Mouse (Mus musculus) embryonic facial prominence, embryonic 13.5 days (tissue): Measurements from ENCODE around the gene Smyd3. TPM values are rescaled to one million over a fixed set of nuclear protein-coding genes. Genes with fewer than 3 reads are reported as not detected.

Experiments
- ATAC-seq: fragments of 200-750 bp; cut with Nextera tagmentation; 2 replicates; pipeline ENCODE4 v1.8.0; 2017; ENCODE audit warnings: low read depth; ENCODE audit not compliant: insufficient number of reproducible peaks, insufficient read depth, low FRiP score, low TSS enrichment
- H3K27ac ChIP-seq: fragments of 300-500 bp; sonication (generic); 2 replicates; pipeline ENCODE4 v1.5.1; 2015; ENCODE audit warnings: moderate library complexity, mild to moderate bottlenecking, inconsistent platforms
- H3K27me3 ChIP-seq: fragments of 300-500 bp; sonication (generic); 2 replicates; pipeline ENCODE4 v1.6.1; 2015; ENCODE audit warnings: mild to moderate bottlenecking, inconsistent platforms
- H3K36me3 ChIP-seq: fragments of 300-500 bp; sonication (generic); 2 replicates; pipeline ENCODE4 v1.6.1; 2015; ENCODE audit warnings: mild to moderate bottlenecking, inconsistent platforms
- H3K4me1 ChIP-seq: fragments of 300-500 bp; sonication (generic); 2 replicates; pipeline ENCODE4 v1.6.1; 2015; ENCODE audit warnings: inconsistent platforms
- H3K4me2 ChIP-seq: fragments of 300-500 bp; sonication (generic); 2 replicates; pipeline ENCODE4 v1.6.1; 2015; ENCODE audit warnings: moderate library complexity, mild to moderate bottlenecking, inconsistent platforms
- H3K4me3 ChIP-seq: fragments of 300-500 bp; sonication (generic); 2 replicates; pipeline ENCODE4 v1.5.1; 2015; ENCODE audit warnings: mild to moderate bottlenecking, inconsistent platforms
- H3K9ac ChIP-seq: fragments of 300-500 bp; sonication (generic); 2 replicates; pipeline ENCODE4 v1.6.1; 2015; ENCODE audit warnings: mild to moderate bottlenecking, inconsistent platforms
- H3K9me3 ChIP-seq: fragments of 300-500 bp; sonication (generic); 2 replicates; pipeline ENCODE4 v1.6.1; 2016; ENCODE audit warnings: inconsistent platforms
- WGBS: fragments of 180-500 bp; shearing (Covaris S2); methylation state at CpG from one replicate; pipeline ENCODE4 v1.1.7; 2015; ENCODE audit warnings: mixed read lengths; 5-methylcytosine and 5-hydroxymethylcytosine counted together
- polyA plus RNA-seq: library from polyadenylated mRNA; unstranded; fragments of >200 nt; fragmentation: Nextera tagmentation; extraction: Ambion mirVana; gene quantifications from 2 replicates; pipeline ENCODE4 v1.2.1, GENCODE M21; 2015

Smyd3 gene
- polyA plus RNA-seq, 1 experiment from 2014 or later = 30.1 TPM

GRCm38 (mm10) chr1:179116729-179117663 is 400.8 kb downstream of the Smyd3 start:
- H3K4me1 ChIP-seq = peaks cover 14% of the 10 kb centered on the region
- H3K9me3 ChIP-seq = 0 out of 2 replicates have a peak, but pooled peaks cover 2% of the 10 kb centered on the region
- WGBS = 78% methylated on average over 10 of the region's 10 CpGs
- no peak overlapping the region for H3K4me2 ChIP-seq
- H3K9ac ChIP-seq = no peak overlapping the region
- H3K4me3 ChIP-seq = no peak overlapping the region
- H3K27ac ChIP-seq = peak overlapping the region; percentile 7; the same call in 1 of the 2 replicates
- ATAC-seq = no peak
- H3K36me3 ChIP-seq = 0 out of 2 replicates have a peak, but pooled peaks cover 7% of the 10 kb centered on the region
- H3K27me3 ChIP-seq = no peaks in the 10 kb centered on the region

GRCm38 (mm10) chr1:179114833-179115495 is 402.9 kb downstream of the Smyd3 start:
- Histone ChIP-seq H3K9ac (no peak overlapping the region), H3K36me3 (0 out of 2 replicates have a peak, but pooled peaks cover 7% of the 10 kb centered on the region), H3K9me3 (0 out of 2 replicates have a peak, but pooled peaks cover 2% of the 10 kb centered on the region), H3K27me3 (no peaks in the 10 kb centered on the region), H3K4me2 (no peak overlapping the region), H3K4me1 (peaks cover 5% of the 10 kb centered on the region; the same call in 1 of the 2 replicates), H3K27ac (no peak overlapping the region), H3K4me3 (no peak overlapping the region)
- no peak for ATAC-seq
- WGBS = 78% methylated on average over 7 of the region's 7 CpGs

- H3K9ac ChIP-seq = no peak overlapping the region
- no peaks in the 10 kb centered on the region for H3K27me3 ChIP-seq
- 0 out of 2 replicates have a peak, but pooled peaks cover 2% of the 10 kb centered on the region for H3K9me3 ChIP-seq
- no peak overlapping the region for H3K4me3 ChIP-seq
- 0 out of 2 replicates have a peak, but pooled peaks cover 7% of the 10 kb centered on the region for H3K36me3 ChIP-seq
- no peak overlapping the region for H3K27ac ChIP-seq
- ATAC-seq = no peak
- WGBS = 96% methylated on average over 3 of the region's 3 CpGs
- H3K4me2 ChIP-seq = no peak overlapping the region
- peaks cover 7% of the 10 kb centered on the region; the same call in 1 of the 2 replicates for H3K4me1 ChIP-seq
Measured at GRCm38 (mm10) chr1:179114385-179114784, 403.5 kb downstream of the Smyd3 start.

GRCm38 (mm10) chr1:179108759-179109158 is 409.1 kb downstream of the Smyd3 start:
- 38% methylated on average over 7 of the region's 7 CpGs for WGBS

GRCm38 (mm10) chr1:179107761-179108694 is 409.8 kb downstream of the Smyd3 start:
- H3K9ac ChIP-seq = no peak overlapping the region; the same call in 1 of the 2 replicates
- H3K4me2 ChIP-seq = peak overlapping the region; percentile 30
- H3K4me1 ChIP-seq = peaks cover 51% of the 10 kb centered on the region
- 21% methylated on average over 16 of the region's 16 CpGs for WGBS
- H3K36me3 ChIP-seq = no peaks in the 10 kb centered on the region
- peak overlapping the region; percentile 89 for H3K27ac ChIP-seq
- no peaks in the 10 kb centered on the region for H3K9me3 ChIP-seq
- H3K27me3 ChIP-seq = no peaks in the 10 kb centered on the region
- no peak for ATAC-seq
- H3K4me3 ChIP-seq = no peak overlapping the region

More at GRCm38 (mm10) chr1:179108759-179109158, 409.1 kb downstream of the Smyd3 start:
- Histone ChIP-seq H3K27ac (peak overlapping the region; percentile 89), H3K36me3 (0 out of 2 replicates have a peak, but pooled peaks cover 4% of the 10 kb centered on the region), H3K27me3 (no peaks in the 10 kb centered on the region), H3K9me3 (0 out of 2 replicates have a peak, but pooled peaks cover 2% of the 10 kb centered on the region), H3K4me1 (peaks cover 44% of the 10 kb centered on the region), H3K9ac (no peak overlapping the region), H3K4me2 (no peak overlapping the region), H3K4me3 (no peak overlapping the region)
- ATAC-seq = no peak

- Histone ChIP-seq H3K36me3 (no peaks in the 10 kb centered on the region), H3K4me2 (peak overlapping the region; percentile 30), H3K4me3 (no peak overlapping the region), H3K4me1 (peaks cover 51% of the 10 kb centered on the region), H3K27me3 (no peaks in the 10 kb centered on the region), H3K27ac (peak overlapping the region; percentile 89), H3K9me3 (no peaks in the 10 kb centered on the region), H3K9ac (no peak overlapping the region)
- 32% methylated on average over 7 of the region's 7 CpGs for WGBS
- ATAC-seq = peak; percentile 86
Measured at GRCm38 (mm10) chr1:179107211-179107610, 410.6 kb downstream of the Smyd3 start.

- Histone ChIP-seq H3K4me3 (no peak overlapping the region), H3K9me3 (no peaks in the 10 kb centered on the region), H3K4me1 (peaks cover 51% of the 10 kb centered on the region), H3K27me3 (no peaks in the 10 kb centered on the region), H3K36me3 (no peaks in the 10 kb centered on the region), H3K27ac (peak overlapping the region; percentile 89), H3K9ac (no peak overlapping the region), H3K4me2 (no peak overlapping the region)
- 59% methylated on average over 6 of the region's 6 CpGs for WGBS
- ATAC-seq = no peak
Measured at GRCm38 (mm10) chr1:179106702-179107145, 411.1 kb downstream of the Smyd3 start.

GRCm38 (mm10) chr1:179106103-179106701 is 411.6 kb downstream of the Smyd3 start:
- Histone ChIP-seq H3K4me1 (peaks cover 53% of the 10 kb centered on the region), H3K4me3 (no peak overlapping the region), H3K27me3 (no peaks in the 10 kb centered on the region), H3K4me2 (no peak overlapping the region), H3K36me3 (no peaks in the 10 kb centered on the region), H3K9ac (no peak overlapping the region), H3K27ac (peak overlapping the region; percentile 89), H3K9me3 (no peaks in the 10 kb centered on the region)
- 69% methylated on average over 18 of the region's 18 CpGs for WGBS
- no peak for ATAC-seq

GRCm38 (mm10) chr1:179104447-179104846 is 413.4 kb downstream of the Smyd3 start:
- H3K4me1 ChIP-seq = peaks cover 57% of the 10 kb centered on the region
- H3K27ac ChIP-seq = peak overlapping the region; percentile 71; the same call in 1 of the 2 replicates
- H3K27me3 ChIP-seq = no peaks in the 10 kb centered on the region
- no peak for ATAC-seq
- no peaks in the 10 kb centered on the region for H3K36me3 ChIP-seq
- H3K9ac ChIP-seq = no peak overlapping the region
- H3K9me3 ChIP-seq = no peaks in the 10 kb centered on the region
- WGBS = 96% methylated on average over 8 of the region's 8 CpGs
- H3K4me3 ChIP-seq = no peak overlapping the region
- H3K4me2 ChIP-seq = no peak overlapping the region

GRCm38 (mm10) chr1:179096993-179097392 is 420.8 kb downstream of the Smyd3 start:
- Histone ChIP-seq H3K27ac (peak overlapping the region; percentile 89), H3K4me2 (peak overlapping the region; percentile 43), H3K4me1 (peaks cover 51% of the 10 kb centered on the region), H3K9ac (no peak overlapping the region), H3K27me3 (no peaks in the 10 kb centered on the region), H3K4me3 (no peak overlapping the region), H3K36me3 (no peaks in the 10 kb centered on the region), H3K9me3 (no peaks in the 10 kb centered on the region)
- WGBS = 18% methylated on average over 8 of the region's 8 CpGs
- ATAC-seq = peak; percentile 70; the same call in 1 of the 2 replicates
